Mouse (Mus musculus): ENCODE results near the gene 4933405L10Rik.
A peak's percentile ranks its signal among the peaks of the same experiment; 100 is the strongest.

Gene 4933405L10Rik

DNA sequence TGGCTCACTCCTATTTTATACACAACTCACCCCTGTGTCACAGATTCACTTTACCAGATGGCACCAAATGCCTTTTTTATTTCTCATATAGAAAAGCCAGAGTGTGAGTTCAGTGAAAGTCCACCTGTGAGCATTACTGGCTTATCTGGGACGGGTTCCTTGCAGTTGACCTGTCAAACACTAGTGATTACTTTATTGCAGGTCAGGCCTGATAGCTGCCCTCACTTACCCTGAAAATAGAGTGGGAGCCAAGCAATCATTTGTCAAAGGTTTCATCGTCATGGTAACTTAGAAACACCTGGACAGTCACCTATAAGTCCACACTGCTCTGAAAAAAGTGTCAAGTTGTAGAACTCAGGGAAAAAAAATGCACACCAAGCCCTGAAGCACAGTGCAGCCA is 47.2 kb downstream of the 4933405L10Rik start:
- no peak for DNase-seq (ENCODE audit: low spot score)

- DNase-seq (ENCODE audit: low spot score): no peak
These were observed 50.4 kb downstream of the 4933405L10Rik start for GRCm38 (mm10) chr8:105757796-105758276.

- DNase-seq (ENCODE audit: low spot score): peak; percentile 93
These were observed 51.0 kb downstream of the 4933405L10Rik start, which contains the start of gene Gfod2 for GRCm38 (mm10) chr8:105758277-105759108. TSS of gene Gfod2 (minus strand) at chr8:105758664.
